Mouse (Mus musculus): ENCODE results near the gene St13.

St13 gene

DNA sequence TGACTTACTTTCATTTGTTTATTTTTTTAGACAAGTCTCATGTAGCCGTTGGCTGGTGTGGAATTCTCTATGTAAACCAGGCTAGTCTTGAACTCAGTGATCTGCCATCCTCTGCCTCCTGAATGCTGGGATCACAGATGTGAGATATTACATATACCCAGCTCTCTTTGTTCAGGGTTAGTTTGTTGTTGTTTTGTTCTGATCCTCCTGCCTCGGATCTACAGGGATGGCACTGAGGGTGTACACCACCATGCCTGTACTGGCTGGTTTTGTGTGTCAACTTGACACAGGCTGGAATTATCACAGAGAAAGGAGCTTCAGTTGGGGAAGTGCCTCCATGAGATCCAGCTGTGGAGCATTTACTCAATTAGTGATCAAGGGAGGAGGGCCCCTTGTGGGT, 51.5 kb downstream of the St13 start:
- no peaks in the 10 kb centered on the region for H3K27me3 ChIP-seq (ENCODE audit: insufficient read depth, low read length)
- no peak overlapping the region for H3K4me3 ChIP-seq (replicated peaks; ENCODE audit: low read length)
- TF ChIP-seq NANOG (IDR thresholded peaks at IDR 0.05; ENCODE audit: borderline replicate concordance, low read length) (no peak), POU5F1 (IDR thresholded peaks at IDR 0.05; ENCODE audit: borderline replicate concordance, low read length) (no peak), CTCF (conservative IDR thresholded peaks at IDR 0.05; ENCODE audit: low read length) (no peak)
- no peaks in the 10 kb centered on the region for H3K4me1 ChIP-seq (replicated peaks; ENCODE audit: low read depth, low read length)
- peaks cover 42% of the 10 kb centered on the region for H3K36me3 ChIP-seq (ENCODE audit: insufficient read depth, low read length)
- no peaks in the 10 kb centered on the region for H3K9me3 ChIP-seq (ENCODE audit: low read length)

DNA sequence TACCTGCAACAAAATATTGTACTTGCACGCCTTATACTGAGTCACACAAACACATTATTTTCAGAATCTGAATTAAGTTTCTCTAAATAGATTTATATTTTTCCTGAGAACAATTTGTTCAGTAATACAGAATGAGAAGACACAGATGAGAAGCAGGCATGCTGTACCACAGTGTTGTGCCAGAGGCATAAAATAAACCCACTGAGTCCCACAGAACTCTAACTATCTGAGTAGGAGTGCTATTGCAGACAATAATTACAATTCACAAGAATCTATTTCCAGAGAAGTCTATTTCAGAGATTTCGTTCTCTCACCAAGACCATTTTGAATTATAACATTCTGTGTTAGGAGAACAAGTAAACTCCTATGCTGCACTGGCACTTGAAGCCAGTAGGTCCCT, 52.4 kb downstream of the St13 start:
- Histone ChIP-seq H3K9me3 (ENCODE audit: low read length) (no peaks in the 10 kb centered on the region), H3K27me3 (ENCODE audit: insufficient read depth, low read length) (no peaks in the 10 kb centered on the region), H3K36me3 (ENCODE audit: insufficient read depth, low read length) (peaks cover 51% of the 10 kb centered on the region), H3K4me3 (replicated peaks; ENCODE audit: low read length) (no peak overlapping the region), H3K4me1 (replicated peaks; ENCODE audit: low read depth, low read length) (no peaks in the 10 kb centered on the region)
- no peak for TF ChIP-seq CTCF (conservative IDR thresholded peaks at IDR 0.05; ENCODE audit: low read length)
- TF ChIP-seq POU5F1 (IDR thresholded peaks at IDR 0.05; ENCODE audit: borderline replicate concordance, low read length): no peak
- no peak for TF ChIP-seq NANOG (IDR thresholded peaks at IDR 0.05; ENCODE audit: borderline replicate concordance, low read length)

DNA sequence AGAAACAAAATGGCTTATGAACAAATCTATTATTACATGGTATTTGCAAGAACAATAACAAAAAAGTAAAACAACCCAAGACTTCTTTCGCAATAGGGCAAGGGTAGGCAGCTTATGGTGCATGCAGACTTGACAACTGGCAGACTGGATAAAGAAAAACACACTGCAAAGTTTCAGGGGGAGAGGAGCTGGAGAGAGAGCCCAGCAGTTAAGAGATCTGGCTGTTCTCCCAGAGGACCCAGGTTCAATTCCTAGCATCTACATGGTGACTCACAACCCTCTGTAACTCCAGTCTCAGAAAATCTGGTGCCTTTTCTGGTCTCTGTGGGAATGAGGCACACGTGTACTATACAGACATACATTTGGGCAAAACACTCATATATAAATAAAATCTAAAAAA, 58.5 kb downstream of the St13 start:
- peaks cover 74% of the 10 kb centered on the region for H3K36me3 ChIP-seq (ENCODE audit: insufficient read depth, low read length)
- H3K27me3 ChIP-seq (ENCODE audit: insufficient read depth, low read length): no peaks in the 10 kb centered on the region
- TF ChIP-seq CTCF (conservative IDR thresholded peaks at IDR 0.05; ENCODE audit: low read length): no peak
- no peak for TF ChIP-seq POU5F1 (IDR thresholded peaks at IDR 0.05; ENCODE audit: borderline replicate concordance, low read length)
- no peak for TF ChIP-seq NANOG (IDR thresholded peaks at IDR 0.05; ENCODE audit: borderline replicate concordance, low read length)
- H3K4me3 ChIP-seq (replicated peaks; ENCODE audit: low read length): no peak overlapping the region
- H3K9me3 ChIP-seq (ENCODE audit: low read length): no peaks in the 10 kb centered on the region
- no peaks in the 10 kb centered on the region for H3K4me1 ChIP-seq (replicated peaks; ENCODE audit: low read depth, low read length)

DNA sequence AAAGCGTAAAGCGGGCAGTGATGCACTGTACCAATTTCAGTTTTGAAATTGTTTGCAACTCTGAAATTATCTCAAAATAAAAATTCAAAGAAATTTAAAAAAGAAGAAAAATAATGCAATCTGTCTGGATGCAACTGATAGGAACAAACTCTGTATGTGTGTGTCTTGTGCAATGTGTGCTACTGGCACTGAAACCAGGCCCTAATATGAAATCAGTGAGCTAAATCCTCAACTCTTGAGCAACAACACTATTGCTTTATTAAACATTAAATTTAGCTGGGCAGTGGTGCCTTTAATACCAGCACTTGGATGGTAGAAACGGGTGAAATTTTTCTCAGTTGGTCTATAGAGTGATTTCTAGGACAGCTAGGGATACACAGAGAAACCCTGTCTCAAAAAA, 60.7 kb downstream of the St13 start:
- Histone ChIP-seq H3K27me3 (ENCODE audit: insufficient read depth, low read length) (no peaks in the 10 kb centered on the region), H3K36me3 (ENCODE audit: insufficient read depth, low read length) (peaks cover 83% of the 10 kb centered on the region), H3K4me1 (replicated peaks; ENCODE audit: low read depth, low read length) (peaks cover 6% of the 10 kb centered on the region; the same call in 1 of the 2 replicates), H3K9me3 (ENCODE audit: low read length) (no peaks in the 10 kb centered on the region), H3K4me3 (replicated peaks; ENCODE audit: low read length) (no peak overlapping the region)
- TF ChIP-seq POU5F1 (IDR thresholded peaks at IDR 0.05; ENCODE audit: borderline replicate concordance, low read length) (no peak), NANOG (IDR thresholded peaks at IDR 0.05; ENCODE audit: borderline replicate concordance, low read length) (no peak), CTCF (conservative IDR thresholded peaks at IDR 0.05; ENCODE audit: low read length) (no peak)

DNA sequence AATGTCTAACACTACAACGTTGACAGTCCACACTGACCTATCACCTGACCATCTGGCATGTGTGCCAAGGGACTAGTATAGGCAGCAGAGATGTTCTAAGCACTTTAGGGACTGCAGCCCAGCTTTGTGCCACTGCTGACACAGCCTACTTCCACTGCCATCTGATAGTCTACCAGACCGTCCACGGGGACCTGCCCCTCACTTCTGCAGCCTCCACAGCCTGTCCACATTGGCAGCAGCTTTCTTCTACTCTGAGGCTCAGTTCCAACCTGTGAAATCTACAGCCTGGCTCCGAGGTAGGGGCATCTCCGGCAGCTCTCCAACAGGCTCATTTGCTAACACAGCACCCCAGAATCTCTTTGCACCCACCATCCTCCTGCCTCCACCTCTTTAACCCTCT, 63.4 kb downstream of the St13 start:
- H3K9me3 ChIP-seq (ENCODE audit: low read length): no peaks in the 10 kb centered on the region
- H3K4me1 ChIP-seq (replicated peaks; ENCODE audit: low read depth, low read length): peaks cover 17% of the 10 kb centered on the region
- no peaks in the 10 kb centered on the region for H3K27me3 ChIP-seq (ENCODE audit: insufficient read depth, low read length)
- H3K4me3 ChIP-seq (replicated peaks; ENCODE audit: low read length): no peak overlapping the region
- peaks cover 85% of the 10 kb centered on the region for H3K36me3 ChIP-seq (ENCODE audit: insufficient read depth, low read length)
- TF ChIP-seq NANOG (IDR thresholded peaks at IDR 0.05; ENCODE audit: borderline replicate concordance, low read length): no peak
- TF ChIP-seq POU5F1 (IDR thresholded peaks at IDR 0.05; ENCODE audit: borderline replicate concordance, low read length): no peak
- no peak for TF ChIP-seq CTCF (conservative IDR thresholded peaks at IDR 0.05; ENCODE audit: low read length)

DNA sequence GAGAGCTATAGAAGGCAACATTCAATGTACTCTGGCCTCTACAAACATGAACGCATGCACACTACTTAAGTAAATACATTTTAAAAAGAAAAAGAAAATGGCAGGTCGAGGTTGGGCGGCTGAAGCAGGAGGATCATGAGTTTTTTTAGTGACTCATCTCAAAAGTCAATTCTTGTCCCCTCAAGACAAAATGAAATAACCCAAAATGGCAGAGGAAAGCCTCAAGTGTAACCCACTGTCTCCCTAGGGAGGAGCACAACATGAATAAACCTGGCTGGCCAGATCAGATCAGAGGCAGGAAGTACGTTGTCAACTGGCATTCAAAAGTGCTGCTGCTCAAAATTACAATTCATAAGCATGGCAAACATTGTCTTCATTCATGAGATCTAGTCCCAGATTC, 67.4 kb downstream of the St13 start:
- H3K36me3 ChIP-seq (ENCODE audit: insufficient read depth, low read length): peaks cover 86% of the 10 kb centered on the region
- H3K27me3 ChIP-seq (ENCODE audit: insufficient read depth, low read length): no peaks in the 10 kb centered on the region
- no peak overlapping the region for H3K4me3 ChIP-seq (replicated peaks; ENCODE audit: low read length)
- TF ChIP-seq NANOG (IDR thresholded peaks at IDR 0.05; ENCODE audit: borderline replicate concordance, low read length): no peak
- no peak for TF ChIP-seq POU5F1 (IDR thresholded peaks at IDR 0.05; ENCODE audit: borderline replicate concordance, low read length)
- no peak for TF ChIP-seq CTCF (conservative IDR thresholded peaks at IDR 0.05; ENCODE audit: low read length)
- no peaks in the 10 kb centered on the region for H3K9me3 ChIP-seq (ENCODE audit: low read length)
- H3K4me1 ChIP-seq (replicated peaks; ENCODE audit: low read depth, low read length): peaks cover 45% of the 10 kb centered on the region

DNA sequence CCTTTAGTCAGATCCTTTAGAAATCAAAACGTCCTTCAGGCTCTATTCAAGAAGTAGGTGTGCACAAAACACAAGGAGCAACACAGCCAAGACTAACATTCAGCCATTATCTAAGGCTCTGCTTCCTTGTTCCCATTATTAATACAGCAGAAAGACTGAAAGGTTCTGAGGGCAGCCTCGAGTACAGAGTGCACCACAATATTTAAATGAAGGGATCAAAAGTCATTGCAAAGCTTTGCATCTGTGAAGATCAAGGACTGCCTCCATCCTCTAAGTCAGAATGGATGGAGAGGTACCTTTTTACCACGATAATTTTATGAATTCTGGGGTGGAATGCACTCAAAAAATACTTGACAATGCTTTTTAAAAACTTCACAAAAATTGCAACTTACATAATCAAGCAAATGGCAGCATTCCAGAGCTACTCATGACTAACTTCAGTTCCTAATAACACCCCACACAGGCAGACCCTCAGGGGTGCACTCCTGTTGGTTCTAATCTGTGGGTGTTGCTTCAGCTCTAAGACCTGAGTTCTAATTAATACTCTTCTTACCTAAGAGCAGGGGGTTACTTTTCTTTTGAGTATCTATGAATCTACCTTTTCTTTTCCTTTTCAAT, 69.0 kb downstream of the St13 start:
- Histone ChIP-seq H3K9me3 (ENCODE audit: low read length) (no peaks in the 10 kb centered on the region), H3K27me3 (ENCODE audit: insufficient read depth, low read length) (no peaks in the 10 kb centered on the region), H3K4me1 (replicated peaks; ENCODE audit: low read depth, low read length) (peaks cover 45% of the 10 kb centered on the region), H3K4me3 (replicated peaks; ENCODE audit: low read length) (no peak overlapping the region), H3K36me3 (ENCODE audit: insufficient read depth, low read length) (peaks cover 87% of the 10 kb centered on the region)
- TF ChIP-seq CTCF (conservative IDR thresholded peaks at IDR 0.05; ENCODE audit: low read length) (no peak), POU5F1 (IDR thresholded peaks at IDR 0.05; ENCODE audit: borderline replicate concordance, low read length) (no peak), NANOG (IDR thresholded peaks at IDR 0.05; ENCODE audit: borderline replicate concordance, low read length) (no peak)

DNA sequence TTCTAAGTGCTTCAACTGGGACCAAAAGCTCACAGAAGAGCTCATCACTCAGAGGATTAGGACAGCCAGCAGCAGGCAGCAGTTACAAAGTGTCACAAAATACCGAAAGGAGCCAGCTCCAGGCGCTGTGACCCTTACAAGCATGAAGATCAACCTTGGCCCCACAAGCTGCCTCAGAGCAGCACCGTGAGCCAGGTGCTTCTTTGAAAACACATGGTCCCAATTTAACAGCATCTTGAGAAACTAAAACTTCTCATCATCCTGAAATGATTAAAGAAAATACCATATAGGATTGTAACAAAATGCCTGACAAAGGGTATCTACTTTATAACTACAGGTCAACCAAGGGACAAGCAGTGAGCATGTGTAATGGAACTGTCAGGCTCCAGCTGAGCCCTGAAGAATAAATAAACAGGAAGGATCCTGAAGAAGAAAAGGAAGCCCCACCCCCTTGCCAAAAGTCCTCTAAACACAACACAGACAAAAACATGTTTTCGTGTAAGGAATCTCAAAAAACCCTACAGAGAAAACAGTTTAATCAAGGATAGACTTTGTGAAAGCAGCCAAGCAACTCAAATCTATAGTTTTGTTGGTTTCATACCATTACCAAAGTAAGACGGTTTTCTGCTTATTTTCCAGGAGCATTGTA, 70.0 kb downstream of the St13 start:
- peaks cover 87% of the 10 kb centered on the region for H3K36me3 ChIP-seq (ENCODE audit: insufficient read depth, low read length)
- H3K4me3 ChIP-seq (replicated peaks; ENCODE audit: low read length): no peak overlapping the region
- no peaks in the 10 kb centered on the region for H3K9me3 ChIP-seq (ENCODE audit: low read length)
- H3K4me1 ChIP-seq (replicated peaks; ENCODE audit: low read depth, low read length): peaks cover 41% of the 10 kb centered on the region
- no peak for TF ChIP-seq POU5F1 (IDR thresholded peaks at IDR 0.05; ENCODE audit: borderline replicate concordance, low read length)
- TF ChIP-seq CTCF (conservative IDR thresholded peaks at IDR 0.05; ENCODE audit: low read length): no peak
- TF ChIP-seq NANOG (IDR thresholded peaks at IDR 0.05; ENCODE audit: borderline replicate concordance, low read length): no peak
- H3K27me3 ChIP-seq (ENCODE audit: insufficient read depth, low read length): no peaks in the 10 kb centered on the region
